Mouse (Mus musculus): ENCODE results near the gene Lrba. TPM values are rescaled to one million over a fixed set of nuclear protein-coding genes. Genes with fewer than 3 reads are reported as not detected.

Gene Lrba
- total RNA-seq, 2 experiments from 2014 or later: 26.3 to 27.3 TPM

DNA sequence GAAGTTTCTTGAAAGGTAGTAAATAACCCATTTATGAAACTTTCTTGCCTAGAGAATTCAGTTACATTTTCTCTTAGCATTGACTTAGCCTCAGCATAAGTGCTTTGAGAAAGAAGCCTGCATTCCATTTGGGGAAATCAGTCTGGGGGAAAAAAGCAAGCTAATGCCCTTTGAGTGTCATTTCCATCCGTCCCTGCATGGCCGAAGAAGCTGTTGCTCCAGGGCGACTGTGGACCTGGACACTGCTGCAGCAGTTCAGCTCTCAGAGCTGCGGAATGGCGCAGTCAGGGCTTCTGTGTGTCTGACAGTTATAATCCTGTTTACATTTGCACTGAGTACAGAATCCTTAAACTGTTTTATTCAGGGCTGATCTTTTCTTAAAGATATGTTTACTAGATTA lies 327.7 kb downstream of the Lrba start:
- no peak for DNase-seq (ENCODE audit: low spot score)

GRCm38 (mm10) chr3:86558976-86559375 lies 334.5 kb downstream of the Lrba start:
- no peak for DNase-seq (ENCODE audit: low spot score)

DNA sequence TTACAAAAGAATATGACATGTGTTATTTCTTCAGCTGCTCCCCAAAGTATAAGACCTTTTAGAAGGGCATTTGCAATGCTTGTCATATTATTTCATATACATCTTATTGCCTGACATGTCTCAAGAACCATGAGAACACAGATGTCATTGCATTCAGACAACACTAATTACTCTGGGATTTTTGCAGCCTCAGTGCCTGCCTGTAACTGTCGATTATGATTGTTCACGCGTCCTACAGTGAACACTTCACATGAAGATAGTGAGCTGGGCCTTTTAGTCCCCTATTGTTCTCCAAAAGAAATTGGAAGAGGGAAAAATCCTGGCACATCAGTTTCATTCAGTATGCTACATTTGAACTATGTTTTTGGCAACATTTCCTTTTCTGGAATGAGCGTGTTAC lies 335.2 kb downstream of the Lrba start:
- no peak for DNase-seq (ENCODE audit: low spot score)

DNA sequence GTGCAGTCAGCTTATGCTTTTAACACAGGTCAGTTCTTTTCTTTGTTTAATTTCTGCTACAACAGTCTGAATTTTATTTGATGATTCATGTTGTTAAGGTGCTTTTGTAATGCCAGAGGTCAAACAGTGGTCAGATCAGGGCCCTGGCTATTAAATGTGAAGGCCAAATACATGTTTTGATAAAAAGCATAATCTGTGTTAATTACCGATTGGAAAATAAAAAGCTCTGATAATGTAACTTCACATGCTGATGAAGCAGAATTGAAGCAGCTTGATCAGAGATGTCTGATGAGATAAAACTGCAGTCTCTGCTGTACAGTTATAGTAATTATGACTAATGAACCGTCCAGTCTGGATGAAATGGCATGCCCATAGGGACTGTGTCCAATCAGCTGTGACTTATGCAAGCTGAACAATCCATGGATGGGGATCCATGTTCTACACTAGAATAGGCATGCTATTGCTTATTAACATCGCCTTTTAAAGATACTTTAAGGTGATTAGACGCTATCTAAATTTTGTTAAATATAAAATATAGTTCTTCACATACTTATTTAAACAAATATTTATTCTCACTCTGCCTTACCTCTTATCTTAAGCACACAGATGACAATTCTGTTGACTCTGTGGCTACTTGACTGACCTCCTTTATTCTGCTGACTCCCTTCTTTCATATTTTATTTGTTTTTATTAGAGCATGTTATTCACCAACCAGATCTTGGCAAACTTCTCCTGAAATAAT lies 336.0 kb downstream of the Lrba start:
- DNase-seq (ENCODE audit: low spot score): no peak

DNA sequence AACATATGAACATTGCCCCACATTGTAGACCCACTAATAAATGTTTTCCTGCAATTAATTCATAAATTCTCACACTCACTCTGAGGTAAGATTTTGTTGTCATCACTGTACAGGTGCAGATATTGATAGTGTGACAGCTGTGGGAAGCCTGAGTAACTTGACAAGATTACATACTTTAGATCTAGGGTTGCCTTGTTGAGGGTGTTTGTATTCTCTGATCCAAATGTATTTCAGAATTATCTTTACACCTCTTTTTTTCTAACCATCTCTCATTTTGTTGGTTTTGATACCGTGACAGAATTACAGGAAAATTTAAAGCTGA lies 336.5 kb downstream of the Lrba start:
- no peak for DNase-seq (ENCODE audit: low spot score)

DNA sequence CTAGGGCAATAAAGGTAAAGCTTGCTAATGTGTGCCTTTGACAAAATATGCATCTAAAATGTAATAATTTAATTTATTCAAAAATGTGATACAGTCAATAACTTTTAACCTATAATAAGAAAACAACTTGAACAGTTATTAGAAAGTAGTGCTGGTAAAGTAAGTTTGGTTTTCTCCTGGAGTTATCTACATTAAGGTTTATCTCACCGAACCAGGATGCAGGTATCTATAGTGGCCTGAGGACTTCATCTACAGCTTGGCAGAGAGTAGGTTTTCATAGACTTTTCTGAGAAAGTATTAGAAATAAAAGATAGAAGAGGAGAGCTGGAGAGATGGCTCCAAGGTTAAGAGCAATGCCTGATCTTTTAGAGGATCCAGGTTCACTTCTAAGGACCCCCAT lies 336.9 kb downstream of the Lrba start:
- DNase-seq (ENCODE audit: low spot score): no peak

- no peak for DNase-seq (ENCODE audit: low spot score)
Measured at GRCm38 (mm10) chr3:86567312-86567711, 342.8 kb downstream of the Lrba start.

DNA sequence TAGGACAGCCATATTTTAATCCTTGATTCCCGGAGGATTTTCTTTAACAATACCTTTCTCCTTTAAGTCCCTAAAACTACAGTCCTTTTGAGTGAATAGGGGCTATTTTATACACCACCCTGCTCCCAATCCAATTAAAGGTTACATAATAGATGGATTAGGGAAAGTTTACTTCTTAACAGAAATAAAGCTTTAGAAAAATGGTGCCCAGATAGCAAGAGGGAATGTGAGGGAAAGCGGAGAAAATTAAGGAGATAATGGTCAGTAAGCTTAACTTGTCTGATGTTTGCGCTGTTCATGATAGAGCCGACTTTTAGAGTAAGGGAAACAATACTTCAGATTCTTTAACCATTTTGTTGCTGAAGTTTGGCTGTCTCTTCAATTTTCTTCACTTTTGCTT lies 347.0 kb downstream of the Lrba start:
- no peak for DNase-seq (ENCODE audit: low spot score)

GRCm38 (mm10) chr3:86572519-86573244 lies 348.2 kb downstream of the Lrba start:
- no peak for DNase-seq (ENCODE audit: low spot score)

DNA sequence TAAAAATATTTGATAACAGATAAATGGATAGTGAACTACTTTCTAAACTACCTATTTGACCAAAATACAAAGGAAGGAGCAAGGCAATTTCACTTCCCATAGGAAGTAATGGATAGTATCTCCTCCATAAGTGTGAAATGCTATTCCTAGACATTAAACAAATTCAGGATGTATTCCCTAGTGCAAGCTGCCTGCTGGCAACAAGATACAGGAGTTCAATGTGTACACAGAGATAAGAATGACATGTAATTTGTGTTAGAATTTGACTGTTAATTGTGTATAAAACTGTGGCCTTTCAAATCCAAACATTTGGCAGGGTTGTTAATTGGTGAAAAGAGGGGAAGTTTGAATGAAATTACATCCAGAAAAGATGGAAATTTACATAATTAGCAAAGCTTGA lies 350.8 kb downstream of the Lrba start:
- DNase-seq (ENCODE audit: low spot score): no peak

DNA sequence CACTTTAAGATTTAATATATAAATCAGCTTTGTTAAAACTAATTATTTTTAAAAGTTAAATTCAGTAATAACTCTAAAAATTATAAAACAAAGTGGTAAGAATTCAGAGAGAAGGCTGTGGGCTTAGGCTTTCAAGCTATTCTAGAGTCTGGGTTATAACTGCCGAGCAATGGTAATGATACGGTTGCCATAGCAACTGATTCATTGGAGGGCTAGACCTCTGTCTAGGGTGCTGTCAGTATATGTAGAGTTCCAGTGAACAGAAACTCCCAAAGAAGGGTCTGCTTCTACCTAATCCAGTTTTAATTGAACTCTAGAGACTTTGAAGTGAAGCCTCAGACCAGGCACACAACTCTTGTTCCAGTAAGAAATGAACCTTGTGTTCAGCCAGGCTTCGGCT lies 377.8 kb downstream of the Lrba start:
- DNase-seq (ENCODE audit: low spot score): no peak

- no peak for DNase-seq (ENCODE audit: low spot score)
Measured at GRCm38 (mm10) chr3:86605775-86606174, 381.3 kb downstream of the Lrba start.

GRCm38 (mm10) chr3:86627008-86627743 lies 402.7 kb downstream of the Lrba start:
- no peak for DNase-seq (ENCODE audit: low spot score)

GRCm38 (mm10) chr3:86629379-86629778 lies 404.9 kb downstream of the Lrba start:
- no peak for DNase-seq (ENCODE audit: low spot score)

DNA sequence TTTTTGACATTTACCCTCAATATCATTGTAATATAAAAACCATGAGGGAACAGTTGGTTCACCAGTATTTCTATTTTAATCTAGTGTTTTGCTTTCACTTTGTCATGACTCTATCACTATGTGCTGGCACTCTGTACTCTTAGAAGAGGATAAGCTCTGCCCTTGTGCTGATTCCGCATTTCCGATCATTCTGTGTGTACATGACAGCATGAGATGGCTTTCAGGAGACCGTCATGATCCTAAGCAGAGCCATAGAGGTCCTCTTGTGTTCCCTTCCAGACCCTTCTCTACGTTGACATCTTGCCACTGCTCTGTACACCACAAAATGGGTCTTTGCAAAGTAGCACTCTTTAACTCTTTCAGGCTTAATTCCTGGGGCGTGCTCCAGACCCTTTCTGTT lies 411.0 kb downstream of the Lrba start:
- no peak for DNase-seq (ENCODE audit: low spot score)

GRCm38 (mm10) chr3:86635940-86636339 lies 411.5 kb downstream of the Lrba start:
- DNase-seq (ENCODE audit: low spot score): peak; percentile 13

GRCm38 (mm10) chr3:86638552-86639348 lies 414.3 kb downstream of the Lrba start:
- DNase-seq (ENCODE audit: low spot score): no peak

DNA sequence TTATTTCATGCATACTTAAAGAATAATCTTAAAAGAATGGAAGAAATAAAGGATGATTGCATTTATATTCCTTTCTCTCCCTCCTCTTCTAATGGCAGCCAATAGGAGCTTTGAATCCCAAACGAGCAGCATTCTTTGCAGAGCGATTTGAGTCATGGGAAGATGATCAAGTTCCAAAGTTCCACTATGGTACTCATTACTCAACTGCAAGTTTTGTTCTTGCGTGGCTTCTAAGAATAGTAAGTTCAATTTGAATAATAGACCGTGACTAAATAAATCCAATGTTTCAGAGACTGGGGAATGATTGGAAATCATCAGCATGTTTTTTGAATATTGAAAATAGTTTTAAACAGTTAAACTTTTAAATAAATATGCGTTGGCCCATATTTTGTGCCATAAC lies 416.9 kb downstream of the Lrba start:
- DNase-seq (ENCODE audit: low spot score): no peak

GRCm38 (mm10) chr3:86641796-86642195 lies 417.3 kb downstream of the Lrba start:
- no peak for DNase-seq (ENCODE audit: low spot score)

- DNase-seq (ENCODE audit: low spot score): no peak
Measured at GRCm38 (mm10) chr3:86646771-86647170, 422.3 kb downstream of the Lrba start.

GRCm38 (mm10) chr3:86651006-86651405 lies 426.5 kb downstream of the Lrba start:
- DNase-seq (ENCODE audit: low spot score): no peak

GRCm38 (mm10) chr3:86659326-86659725 lies 434.8 kb downstream of the Lrba start:
- no peak for DNase-seq (ENCODE audit: low spot score)

All from gastrocnemius, adult 18-20 months (tissue).